Mouse (Mus musculus) E14TG2a.4 (cell line): ENCODE results near the gene Myog.

ENCODE experiments used
- CTCF ChIP-seq: conservative IDR thresholded peaks from 2 replicates; pipeline ENCODE4 v1.5.1; 2014; ENCODE audit warnings: low read length
- NANOG ChIP-seq: IDR thresholded peaks from 2 replicates; pipeline ENCODE4 v1.6.1; 2014; ENCODE audit warnings: borderline replicate concordance, low read length, mixed read lengths
- POU5F1 ChIP-seq: IDR thresholded peaks from 2 replicates; pipeline ENCODE4 v1.6.1; 2014; ENCODE audit warnings: low read length, borderline replicate concordance

DNA sequence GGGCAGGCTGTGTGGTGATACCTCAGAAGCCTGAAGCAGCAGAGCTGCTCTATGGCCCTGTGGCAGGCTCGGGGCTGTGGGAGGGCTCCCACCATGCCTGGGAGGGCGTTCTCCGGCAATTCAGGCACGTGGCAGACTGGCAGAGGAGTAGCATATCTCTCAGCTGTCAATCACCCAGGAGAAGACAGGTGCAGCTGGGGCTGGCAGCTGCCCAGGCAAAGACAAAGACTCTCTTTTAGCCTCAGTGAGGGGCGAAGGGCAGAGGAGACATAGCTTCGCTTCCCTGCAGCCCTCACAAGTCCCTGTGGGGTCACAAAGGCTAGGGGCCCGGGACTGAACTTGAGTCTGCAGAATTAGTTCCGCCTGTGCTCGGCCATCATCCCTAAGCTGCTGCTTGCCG lies 17.6 kb downstream of the Myog start:
- TF ChIP-seq CTCF (no peak), POU5F1 (no peak), NANOG (no peak)
